Mouse (Mus musculus): ENCODE measurements around the gene Kcnab3.

Gene Kcnab3

DNA sequence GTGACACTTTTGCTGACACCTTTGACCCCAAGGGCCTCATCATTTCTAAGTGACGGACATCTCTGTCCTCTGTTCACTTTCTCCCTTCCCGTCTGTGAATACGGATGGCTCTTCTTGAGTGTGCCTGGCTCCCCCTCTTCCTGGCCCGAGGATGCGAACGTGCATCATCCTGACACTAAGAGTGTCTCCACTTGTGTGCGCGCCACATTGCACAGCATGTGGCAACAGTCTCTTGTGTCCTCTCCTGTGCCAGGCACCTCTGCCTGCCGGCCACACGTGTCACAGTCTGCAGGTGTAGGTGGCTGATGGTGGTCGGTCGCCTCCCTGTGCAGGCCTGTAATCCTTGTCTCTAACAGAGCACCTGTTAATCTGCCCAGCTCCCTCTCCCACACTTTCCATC is 45.5 kb downstream of the Kcnab3 start:
- DNase-seq: no peak

DNA sequence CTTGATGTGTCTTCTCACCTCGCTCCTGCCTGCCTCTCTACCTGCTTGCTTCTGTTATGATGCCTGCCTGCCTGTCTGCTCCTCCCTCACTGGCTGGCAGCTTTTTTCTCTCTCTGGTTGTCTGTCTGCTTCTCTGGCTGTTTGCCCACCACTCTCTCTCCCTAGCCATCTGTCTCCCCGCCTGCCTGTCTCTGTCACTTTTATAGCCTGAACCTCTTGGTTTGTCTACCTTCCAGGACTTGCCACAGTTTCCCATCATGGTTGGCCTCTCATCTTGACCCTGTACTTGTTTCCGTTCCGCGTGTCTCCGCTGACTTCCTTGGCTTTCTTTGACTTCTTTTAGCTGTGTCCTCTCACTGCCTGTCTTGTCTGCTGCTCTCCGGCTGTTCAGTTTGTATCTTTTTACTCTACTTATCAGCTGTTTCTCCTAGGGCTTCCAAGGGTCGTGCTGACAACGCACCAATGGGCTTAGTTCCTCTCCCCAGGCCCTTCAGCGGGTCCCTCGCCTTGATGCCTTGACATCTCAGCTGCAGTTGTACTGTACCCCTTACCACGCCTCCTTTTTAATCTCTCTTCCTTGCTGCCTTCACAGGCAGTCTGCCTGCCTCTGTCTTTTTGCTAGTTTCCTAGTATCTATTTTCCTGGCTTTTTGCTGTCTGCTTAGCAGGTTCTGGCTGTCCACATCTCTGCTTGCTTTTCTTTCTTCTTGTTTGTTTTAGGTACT is 46.2 kb downstream of the Kcnab3 start:
- DNase-seq: peak; percentile 51

DNA sequence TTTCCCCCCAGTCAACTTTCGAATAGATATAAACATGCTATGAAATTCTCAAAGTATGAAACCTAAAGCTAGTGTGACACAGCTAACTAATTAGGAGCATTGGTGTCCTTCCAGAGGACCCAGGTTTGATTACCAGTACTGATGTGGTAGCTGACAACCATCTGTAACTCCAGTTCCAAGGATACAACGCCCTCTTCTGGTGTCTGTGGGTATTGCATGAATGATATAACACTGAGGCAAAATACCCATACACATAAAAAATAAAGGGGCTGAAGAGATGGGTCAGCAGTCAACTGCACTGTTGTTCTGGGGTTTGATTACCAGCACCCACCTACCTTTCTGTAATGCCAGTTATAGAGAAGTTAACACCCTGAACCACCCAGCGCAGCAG is 46.7 kb downstream of the Kcnab3 start:
- no peak for DNase-seq

DNA sequence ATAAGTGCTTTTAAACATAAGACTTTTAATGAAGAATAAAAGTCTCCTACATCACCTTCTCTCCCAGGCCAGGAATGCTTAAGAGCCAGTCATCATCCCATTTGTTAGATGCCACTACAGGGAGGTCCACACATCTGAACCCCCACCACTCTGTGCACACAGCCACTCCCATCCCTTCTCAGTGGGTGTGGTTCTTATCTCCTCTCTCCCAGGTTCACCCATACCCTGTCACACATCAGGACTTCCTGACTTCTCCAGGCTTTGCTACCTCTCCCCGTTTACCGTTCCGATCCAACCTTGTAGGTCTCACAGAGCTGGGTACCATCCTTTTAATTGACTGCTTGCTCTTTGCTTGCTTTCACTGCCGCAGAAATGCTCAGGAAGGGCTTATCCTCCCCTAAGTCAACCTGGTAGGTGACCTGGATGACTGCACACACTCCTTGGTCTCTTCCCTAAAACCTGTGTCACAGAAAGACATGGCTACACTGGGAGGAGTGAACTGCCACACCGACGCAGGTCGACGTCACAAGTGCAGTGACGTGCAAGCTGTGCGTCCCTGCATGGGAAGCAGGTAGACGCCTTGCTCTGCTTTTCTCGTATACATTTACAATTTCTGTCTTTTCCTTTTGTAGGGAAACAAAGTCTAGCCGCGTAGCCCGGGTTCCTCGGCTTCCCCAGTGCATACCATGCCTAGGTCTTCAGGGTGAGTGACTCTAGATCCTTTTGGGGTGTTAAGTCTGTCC is 47.3 kb downstream of the Kcnab3 start:
- no peak for DNase-seq

DNA sequence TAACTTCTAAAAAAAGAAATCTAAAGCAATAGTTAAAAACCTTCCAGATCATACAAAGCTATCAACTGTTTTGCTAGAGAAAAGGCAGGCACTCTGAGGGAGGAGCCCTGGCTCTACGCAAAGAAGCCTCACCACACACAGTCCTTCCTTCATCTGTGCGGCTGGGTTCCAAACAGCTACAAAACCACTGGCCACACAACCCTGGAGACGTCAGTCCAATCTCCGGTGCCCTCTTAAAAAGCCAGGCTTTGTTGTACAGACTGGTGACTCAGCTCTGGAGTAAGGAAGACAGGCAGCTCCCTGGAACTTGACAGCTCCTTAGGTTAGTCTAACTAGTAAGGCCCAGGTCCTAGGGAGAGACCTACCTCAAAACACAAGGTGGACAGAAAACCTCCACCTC is 49.6 kb downstream of the Kcnab3 start:
- no peak for DNase-seq

DNA sequence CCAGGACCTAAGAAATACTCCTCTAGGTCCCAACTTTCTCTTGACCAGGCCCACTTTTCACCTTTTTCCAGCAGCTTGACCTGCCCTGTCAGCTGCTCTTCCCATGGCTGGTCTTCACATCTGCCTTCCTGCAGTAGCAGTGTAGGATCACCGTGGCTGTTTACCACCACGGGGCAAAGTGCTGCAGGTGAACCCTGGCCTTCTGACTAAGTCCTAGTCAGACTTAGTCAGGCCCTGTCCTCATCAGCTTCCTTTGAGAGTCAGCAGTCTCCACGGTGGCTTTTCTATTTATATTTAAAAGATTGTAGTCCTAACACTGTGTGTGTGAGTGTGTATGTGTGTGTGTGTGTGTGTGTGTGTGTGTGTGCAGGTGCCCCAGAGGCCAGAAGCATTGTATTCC is 51.7 kb downstream of the Kcnab3 start:
- DNase-seq: peak; percentile 90

DNA sequence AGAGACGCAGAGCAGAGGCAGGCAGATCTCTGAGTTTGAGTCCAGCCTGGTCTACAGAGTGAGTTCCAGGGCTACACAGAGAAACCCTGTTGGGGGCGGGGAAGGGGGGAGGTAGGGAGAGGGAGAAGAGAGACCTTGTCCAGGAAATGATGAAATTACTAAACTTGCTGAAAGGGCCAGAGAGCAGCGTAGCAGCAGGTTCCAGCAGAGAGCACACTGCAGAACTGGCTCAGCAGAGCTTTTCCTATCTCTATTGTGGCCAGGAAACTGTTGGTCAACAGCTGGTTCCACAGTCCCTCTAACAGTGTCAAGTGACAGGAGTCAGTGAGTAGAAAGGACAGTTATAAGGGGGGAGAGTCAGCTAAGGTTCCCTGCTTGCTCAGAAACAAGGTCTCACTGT is 53.5 kb downstream of the Kcnab3 start:
- DNase-seq: no peak

DNA sequence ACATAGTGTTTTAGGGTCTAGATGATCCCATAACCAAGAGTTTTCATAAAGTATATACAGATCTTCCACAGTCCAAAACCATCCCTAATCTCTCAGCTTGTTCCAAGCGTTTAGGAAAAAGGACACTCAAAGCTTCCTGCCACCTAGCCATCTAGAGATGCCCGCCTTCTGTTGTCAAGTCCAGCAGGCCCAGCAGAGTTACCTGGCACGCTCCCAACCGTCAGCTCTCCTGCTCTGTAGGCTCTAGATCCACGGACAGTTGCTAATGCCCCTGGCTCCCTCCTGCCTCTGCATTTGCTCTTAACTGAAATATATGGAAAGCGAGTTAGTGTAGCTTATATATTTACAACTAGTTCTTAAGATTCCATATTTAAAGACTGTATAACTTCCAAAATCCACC is 55.3 kb downstream of the Kcnab3 start:
- no peak for DNase-seq

Measured in kidney, adult 9 months (tissue).